Mouse (Mus musculus) spleen, postnatal 10 days (tissue): ENCODE measurements around the gene Gadd45a.
"Not testable (repeated sequence)": the region's sequence is repeated elsewhere in the genome, so short reads cannot be mapped to it uniquely, and the experiment has no call there.

Experiments used
- DNase-seq, 2 experiments: peaks; one replicate each; pipeline ENCODE4 v3.0.0; 2021 to 2022; ENCODE audit warnings: low spot score in 2 of 2

Gadd45a gene

DNA sequence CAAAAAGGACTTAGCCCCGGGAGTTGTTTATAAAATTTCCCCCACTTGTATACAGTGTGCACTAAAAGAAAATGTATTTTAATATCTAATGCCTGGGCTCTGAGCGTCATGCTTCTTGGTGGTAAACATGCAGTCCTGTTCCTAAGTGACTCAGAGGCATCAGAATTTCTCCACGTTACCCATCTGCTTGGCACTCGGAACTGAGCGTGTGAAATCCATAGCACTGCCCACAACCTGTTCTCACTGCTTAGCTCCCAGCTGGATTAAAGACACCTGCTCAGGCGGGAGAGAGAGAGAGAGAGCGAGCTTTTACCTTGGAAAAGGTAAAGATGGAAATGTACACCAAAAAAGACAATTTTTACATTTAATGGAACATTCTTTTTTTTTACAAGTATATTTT is 18.3 kb downstream of the Gadd45a start:
- DNase-seq: not testable (repeated sequence)

DNA sequence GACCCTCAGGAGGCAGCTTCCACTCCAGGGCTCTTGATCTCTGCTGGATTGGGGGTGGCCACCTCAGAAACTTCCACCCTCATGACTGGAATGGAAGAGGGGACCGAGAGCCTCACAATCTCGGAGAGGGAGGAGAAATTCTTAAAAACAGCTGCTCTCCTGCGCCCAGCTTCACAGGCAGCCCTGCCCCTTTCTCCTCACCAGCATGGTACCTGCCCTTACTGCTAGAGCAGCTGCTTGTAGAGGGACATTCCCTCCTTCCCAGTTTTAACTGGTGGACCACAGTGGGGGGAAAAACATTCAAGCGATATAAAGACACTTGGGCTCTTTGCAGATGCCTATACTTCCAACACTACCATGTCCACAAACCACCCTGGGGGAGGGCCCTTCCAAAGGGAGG is 18.9 kb downstream of the Gadd45a start:
- no peak for DNase-seq

DNA sequence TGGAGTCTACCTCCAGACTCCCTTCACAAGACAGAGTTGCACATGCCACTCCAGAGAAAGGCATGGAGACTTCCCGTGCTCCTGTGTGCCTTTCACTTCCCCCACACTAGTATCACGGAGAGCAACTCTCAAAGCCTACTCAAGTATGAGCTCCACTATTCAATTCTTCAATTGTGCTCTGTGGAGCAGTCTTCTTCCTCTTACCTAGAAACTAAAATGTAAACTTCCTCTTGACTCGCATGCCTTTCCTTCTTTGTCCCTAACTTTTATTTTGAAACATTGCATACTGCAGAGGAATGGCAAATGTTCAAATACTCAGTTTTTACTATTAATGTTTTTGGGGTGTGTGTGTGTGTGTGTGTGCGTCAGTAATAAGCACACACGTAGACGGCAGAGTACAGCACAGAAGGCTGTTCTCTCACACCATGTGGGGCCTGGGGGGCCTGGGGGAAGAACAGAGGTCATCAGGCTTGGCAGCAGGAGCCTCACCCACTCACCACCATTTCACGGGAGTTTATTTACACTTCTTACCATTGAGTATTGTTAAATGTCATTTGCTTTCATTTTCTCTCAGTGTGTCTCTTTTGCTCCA is 20.6 kb downstream of the Gadd45a start:
- no peak for DNase-seq

GRCm38 (mm10) chr6:67015739-67016519 is 21.3 kb downstream of the Gadd45a start:
- no peak for DNase-seq

GRCm38 (mm10) chr6:67014679-67015075 is 22.6 kb downstream of the Gadd45a start:
- DNase-seq: no peak

DNA sequence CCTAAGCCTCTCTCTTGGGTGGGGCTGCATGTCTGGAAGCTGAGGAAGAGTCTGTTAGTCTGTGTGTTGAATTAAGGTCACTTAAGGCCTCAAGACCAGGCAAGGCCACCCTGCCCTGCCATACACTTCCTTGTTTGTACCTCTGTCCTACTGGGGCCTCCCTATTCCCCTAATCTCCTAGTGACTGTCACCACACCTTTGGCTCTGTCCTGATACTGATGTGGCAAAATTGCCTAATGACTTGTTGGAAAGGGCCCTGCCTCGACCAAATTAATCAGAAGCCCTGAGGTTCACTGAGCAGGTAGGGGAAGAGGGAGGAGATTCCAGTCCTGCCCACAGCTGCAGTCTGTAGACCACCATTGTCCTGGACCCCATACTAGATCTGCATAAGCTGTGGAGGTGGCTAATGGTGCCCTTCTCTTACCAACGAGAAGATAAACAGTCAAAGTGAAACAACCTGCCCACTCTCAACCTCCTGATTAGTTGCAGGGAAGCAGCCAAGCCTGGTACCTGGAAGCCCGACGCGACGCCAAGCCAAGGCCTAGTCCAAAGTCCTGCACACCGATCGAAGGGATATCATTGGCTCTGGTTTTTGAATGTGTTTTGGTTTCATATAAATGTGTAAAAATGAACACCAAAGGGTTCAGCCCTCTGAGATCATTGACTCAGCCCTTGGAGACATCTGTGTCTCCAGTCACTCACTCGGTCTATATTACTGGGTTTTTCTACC is 23.1 kb downstream of the Gadd45a start:
- no peak for DNase-seq

DNA sequence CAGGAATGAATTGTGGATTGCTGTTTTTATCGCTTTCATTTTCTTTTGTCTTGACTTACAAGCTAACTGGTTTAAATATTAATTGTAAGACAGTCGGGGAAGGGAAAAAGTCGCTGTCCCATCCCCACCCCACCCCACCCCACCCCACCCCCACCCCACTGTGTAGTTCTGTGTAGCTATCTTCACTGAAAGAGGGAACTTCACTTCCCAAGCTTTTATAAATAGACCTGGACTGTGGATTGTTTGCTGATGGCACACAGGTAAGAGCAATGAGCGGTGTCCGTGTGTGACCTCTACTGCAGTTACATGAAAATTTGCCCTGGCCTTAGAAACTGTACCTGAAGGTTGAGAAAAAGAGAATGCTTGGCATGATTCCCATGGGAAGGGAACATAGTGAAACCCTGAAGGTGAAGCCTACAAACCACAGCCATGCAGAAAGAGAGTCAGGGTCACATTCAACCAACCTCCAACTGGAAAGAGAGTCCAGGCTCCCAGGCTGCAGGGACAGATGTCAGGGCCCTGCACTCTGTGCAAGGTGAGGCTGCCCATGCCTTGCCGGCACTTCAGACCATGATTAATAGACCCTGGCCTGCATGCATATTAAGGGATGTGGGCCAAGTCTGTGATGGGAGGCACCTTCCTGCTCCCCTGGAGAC is 23.8 kb downstream of the Gadd45a start:
- DNase-seq: no peak

GRCm38 (mm10) chr6:67011217-67011518 is 26.1 kb downstream of the Gadd45a start:
- DNase-seq: no peak

DNA sequence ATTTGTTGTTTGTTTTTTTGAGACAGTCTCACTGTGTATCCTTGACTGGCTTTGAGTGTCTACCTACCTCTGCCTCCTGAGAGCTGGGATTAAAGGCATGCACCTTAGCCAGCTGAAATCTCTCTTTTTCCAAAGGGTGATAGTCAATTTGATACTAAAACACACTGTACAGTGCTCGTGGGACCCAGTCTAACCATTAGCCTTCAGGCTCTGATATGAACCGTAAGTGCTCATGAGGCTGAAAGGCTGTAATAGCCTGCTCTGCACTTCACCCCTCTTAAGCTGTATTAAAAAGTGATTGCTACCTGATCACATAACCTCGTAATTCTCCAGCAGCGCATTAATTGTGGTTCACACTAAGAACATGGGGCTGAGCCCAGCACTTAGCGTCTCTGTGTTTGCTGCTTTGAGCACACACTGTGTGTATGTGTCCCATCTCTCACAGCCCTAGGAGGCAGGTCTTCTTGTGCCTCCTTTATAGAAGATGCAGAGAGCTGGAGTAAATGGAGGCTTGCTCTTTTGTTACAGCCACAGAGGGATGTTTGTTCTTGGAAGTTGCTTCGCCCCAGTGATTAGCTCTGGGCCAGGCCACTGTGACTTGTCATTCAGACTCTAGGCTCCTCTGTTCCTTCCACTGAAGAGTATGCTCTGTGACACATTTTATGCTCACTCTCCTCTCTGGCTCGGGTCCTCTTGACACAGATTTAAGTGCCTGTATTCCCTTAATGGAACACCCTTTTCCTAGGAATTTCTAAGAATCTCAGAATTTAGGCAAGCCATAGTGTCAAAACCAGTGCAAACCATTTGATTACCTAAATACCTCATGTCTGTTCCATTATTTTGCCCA is 26.7 kb downstream of the Gadd45a start:
- DNase-seq: no peak

- DNase-seq: no peak
These were observed 27.4 kb downstream of the Gadd45a start for GRCm38 (mm10) chr6:67009888-67010287.

GRCm38 (mm10) chr6:66999800-67000199 is 37.5 kb downstream of the Gadd45a start:
- DNase-seq: no peak

DNA sequence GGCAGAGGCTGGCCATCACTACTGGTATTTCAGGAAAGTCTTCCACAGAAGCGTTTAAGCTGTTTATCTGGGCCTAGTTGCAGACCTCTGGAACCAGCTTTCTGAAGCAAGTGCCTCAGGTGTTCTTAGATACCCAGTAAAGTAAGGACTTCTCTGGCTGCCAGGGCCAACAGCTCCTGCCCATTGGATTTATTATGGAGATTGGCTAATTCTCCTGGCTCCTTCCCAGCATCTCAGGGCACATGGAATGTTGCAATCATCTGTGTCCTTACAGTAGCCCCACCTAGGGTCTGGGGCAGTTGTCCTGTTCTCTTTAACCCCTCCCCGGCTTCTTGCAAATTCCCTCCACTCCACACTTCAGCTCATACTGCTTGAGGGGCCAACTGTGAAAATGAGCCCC is 38.6 kb downstream of the Gadd45a start:
- DNase-seq: no peak

- no peak for DNase-seq
These were observed 41.0 kb downstream of the Gadd45a start for GRCm38 (mm10) chr6:66996257-66996656.

- no peak for DNase-seq
These were observed 41.4 kb downstream of the Gadd45a start for GRCm38 (mm10) chr6:66995825-66996224.

GRCm38 (mm10) chr6:66994981-66995380 is 42.3 kb downstream of the Gadd45a start:
- no peak for DNase-seq

- DNase-seq: no peak
These were observed 44.5 kb downstream of the Gadd45a start for GRCm38 (mm10) chr6:66992786-66993185.

DNA sequence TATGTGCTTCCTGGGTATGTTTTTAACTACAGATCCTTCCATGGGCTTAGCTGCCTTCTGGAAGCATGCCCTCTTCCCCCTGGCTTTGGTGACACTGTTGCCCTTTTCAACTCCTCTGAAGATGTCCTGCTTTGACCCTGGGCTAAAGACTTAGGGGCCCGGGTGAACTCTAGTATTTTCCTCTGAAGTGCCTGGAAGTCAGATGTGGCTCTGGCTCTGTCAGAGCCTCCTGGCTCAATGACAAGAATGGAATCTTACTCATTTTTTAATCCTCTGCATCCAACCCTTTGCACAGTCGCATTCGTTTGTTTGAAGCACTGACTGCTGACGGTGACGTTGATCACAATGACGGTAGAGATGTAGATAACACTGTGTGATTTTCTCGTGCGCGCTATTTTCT is 45.0 kb downstream of the Gadd45a start:
- DNase-seq: no peak

DNA sequence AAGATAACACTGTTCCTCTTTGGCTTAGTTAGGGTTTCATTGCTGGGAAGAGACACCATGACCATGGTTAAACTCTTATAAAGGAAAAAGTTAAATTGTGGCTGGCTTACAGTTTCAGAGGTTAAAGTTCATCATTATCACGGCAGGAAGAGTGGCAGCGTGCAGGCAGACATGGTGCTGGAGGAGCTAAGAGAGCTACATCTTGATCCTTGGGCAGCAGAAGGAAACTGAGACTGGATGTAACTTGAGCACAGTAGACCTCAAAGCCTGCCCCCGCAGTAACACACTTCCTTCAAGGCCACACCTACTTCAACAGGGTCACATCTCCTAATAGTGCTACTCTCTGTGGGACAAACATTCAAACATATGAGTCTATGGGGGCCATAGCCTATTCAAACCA is 47.7 kb downstream of the Gadd45a start:
- DNase-seq: no peak

- no peak for DNase-seq
These were observed 48.2 kb downstream of the Gadd45a start for GRCm38 (mm10) chr6:66989037-66989436.

DNA sequence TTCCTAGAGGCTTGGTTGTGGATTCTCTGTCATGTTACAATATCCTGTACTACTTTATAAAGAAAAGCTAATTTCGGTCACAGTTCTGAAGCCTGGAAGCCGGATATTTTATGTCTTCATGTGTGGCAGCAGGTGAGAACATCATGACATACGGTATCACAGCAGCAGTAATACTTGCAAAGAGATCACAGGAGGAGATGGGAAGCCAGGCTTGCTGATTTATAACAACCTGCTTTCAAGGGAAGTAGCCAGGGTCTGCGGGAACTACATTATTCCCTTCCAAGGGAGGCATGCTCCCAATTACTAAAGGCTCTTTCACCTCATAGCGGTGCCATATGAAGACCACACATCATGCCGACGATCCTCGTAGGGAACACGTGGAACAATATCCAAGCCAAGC is 48.9 kb downstream of the Gadd45a start:
- no peak for DNase-seq

- peak in 1 of 2 experiments; percentile 58 for DNase-seq
These were observed 49.6 kb downstream of the Gadd45a start for GRCm38 (mm10) chr6:66987643-66988042.

- no peak for DNase-seq
These were observed 51.2 kb downstream of the Gadd45a start for GRCm38 (mm10) chr6:66986063-66986462.
